Mouse (Mus musculus) left cerebral cortex, adult 9 months (tissue): ENCODE measurements around the gene Astn1.

Experiments used
- DNase-seq, 2 experiments: peaks; one replicate each; pipeline ENCODE4 v3.0.0; 2022; ENCODE audit warnings: low spot score in 2 of 2

The Astn1 gene

DNA sequence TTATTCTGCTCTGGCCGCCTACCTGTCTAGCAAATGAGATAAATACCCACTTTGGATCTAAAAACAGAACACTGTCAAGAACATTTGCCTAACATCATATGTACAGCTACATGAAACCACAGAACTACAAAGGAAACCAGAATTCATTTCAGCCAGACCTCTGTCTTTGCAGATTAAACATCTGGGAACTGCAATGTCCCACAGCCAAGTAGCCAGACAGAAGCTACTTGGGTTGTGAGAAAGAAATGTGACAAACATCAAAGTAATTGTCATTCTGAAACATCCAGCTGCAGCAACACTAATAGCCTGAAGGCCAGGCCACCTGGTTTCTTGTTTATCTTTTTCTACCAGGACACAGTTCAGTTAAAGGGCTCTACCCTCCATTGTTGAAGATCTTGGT, 245.1 kb downstream of the Astn1 start:
- DNase-seq = no peak

- no peak for DNase-seq
These were observed 253.1 kb downstream of the Astn1 start for GRCm38 (mm10) chr1:158615202-158615601.

DNA sequence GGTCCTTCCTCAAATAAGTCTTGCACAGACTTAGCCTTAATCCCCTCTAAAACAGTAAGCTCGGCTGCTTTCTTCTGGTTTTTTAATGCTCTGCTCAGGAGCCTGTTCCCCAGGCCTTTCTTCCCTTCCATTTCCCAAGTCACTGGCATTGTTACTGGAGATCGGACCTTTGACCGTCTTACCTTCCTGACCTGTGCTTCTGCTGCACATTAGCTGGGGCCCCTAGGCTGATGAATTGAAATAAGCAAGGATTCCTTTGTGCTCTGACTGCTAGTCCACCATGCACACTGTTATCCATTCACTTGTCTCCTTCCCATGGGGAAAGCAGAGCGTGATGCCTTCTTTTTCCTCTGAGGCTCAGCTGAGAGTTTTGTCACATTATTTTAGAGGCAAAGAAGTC, 255.9 kb downstream of the Astn1 start:
- no peak for DNase-seq

DNA sequence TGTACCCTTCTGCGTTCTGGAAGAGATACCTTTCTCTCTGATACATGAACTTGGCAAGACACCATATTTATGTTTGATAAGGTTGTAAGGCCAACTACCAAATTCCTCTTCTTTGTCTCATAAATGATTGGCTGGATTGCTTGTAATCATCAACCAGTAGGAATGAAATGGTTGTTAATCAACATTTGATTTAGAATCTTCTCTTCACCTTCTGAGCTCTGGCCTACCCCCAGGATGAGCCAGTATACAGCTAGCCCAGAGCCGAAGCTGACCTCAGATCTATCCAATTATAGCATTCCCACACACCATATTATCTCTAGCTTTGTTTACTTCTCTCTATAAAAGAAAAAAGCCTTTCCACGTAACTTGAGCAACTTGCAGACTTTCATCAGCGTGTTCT, 270.9 kb downstream of the Astn1 start:
- DNase-seq = no peak

DNA sequence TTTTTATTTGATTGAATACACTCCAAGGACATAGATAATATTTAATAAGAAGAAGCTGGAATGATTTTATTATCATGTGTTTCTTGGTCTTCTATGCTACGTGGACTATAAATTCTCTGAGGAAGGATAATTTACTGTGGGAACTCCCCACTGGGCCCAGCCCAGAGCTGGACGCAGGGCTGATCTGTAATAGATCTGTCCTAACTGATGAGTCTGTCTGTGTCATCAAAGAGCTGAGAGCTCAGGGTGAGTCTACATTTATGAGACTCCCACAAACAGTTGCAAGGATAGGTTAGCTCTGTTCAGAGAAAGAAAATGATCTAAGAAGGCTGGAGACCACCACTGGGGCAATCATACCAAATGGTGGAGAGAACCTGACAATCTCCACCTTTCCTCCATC, 271.4 kb downstream of the Astn1 start:
- DNase-seq = no peak

DNA sequence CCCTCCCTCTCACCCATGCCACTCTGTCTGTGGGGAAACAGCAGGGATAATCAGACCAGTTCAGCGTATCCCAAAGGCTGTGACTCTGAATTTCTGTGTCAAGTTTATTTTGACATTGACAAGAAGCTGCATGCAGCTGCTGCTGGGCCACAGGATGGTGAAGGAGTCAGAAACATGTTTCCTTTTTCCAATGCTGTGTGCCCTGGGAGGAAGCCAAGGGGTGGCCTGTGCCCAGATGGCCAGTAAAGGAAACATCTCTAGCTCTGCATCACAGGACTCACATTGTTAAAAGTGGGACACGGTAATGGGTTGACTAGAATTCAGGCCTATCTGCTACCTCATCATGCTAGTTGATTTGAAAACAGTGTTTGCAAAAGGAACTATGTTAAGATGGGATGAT, 279.2 kb downstream of the Astn1 start:
- no peak for DNase-seq

GRCm38 (mm10) chr1:158642247-158642646, 280.2 kb downstream of the Astn1 start:
- no peak for DNase-seq

GRCm38 (mm10) chr1:158652799-158653198, 290.7 kb downstream of the Astn1 start:
- no peak for DNase-seq

- DNase-seq = peak in 1 of 2 experiments; percentile 52
These were observed 291.9 kb downstream of the Astn1 start for GRCm38 (mm10) chr1:158653808-158654520.

DNA sequence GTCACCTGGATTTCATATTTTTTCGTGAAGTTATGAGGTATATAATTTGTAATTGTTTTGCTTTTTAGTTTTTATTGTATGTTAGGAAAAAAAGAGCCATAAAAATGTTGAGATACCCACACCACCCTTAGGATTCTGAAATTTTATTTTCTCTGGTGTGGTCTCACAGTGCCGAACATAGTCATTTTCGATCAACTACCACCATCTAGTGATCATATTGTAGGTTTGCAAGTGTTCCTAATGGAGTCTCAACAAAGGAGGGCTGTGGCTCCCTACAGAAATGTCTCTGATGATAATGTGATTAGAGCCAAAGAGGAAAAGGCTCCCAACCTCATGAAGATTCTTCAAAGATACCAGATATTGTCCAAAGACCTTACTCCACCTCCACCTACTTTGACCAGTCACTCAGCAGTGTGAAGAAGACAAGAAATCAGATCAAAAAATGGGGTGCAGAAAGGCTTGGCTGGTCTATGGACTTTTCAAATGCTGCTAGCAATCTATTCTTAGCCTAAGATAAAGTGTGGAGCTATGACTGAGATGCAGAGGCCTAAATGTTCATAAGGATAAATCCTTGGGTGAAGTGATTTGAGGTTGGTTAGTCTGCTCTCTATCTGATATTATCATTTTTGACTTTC, 292.6 kb downstream of the Astn1 start:
- no peak for DNase-seq

- DNase-seq = no peak
These were observed 294.9 kb downstream of the Astn1 start for GRCm38 (mm10) chr1:158656986-158657385.

GRCm38 (mm10) chr1:158666001-158666400, 303.9 kb downstream of the Astn1 start:
- no peak for DNase-seq

GRCm38 (mm10) chr1:158669971-158670592, 308.0 kb downstream of the Astn1 start:
- DNase-seq = peak in 1 of 2 experiments; percentile 54

DNA sequence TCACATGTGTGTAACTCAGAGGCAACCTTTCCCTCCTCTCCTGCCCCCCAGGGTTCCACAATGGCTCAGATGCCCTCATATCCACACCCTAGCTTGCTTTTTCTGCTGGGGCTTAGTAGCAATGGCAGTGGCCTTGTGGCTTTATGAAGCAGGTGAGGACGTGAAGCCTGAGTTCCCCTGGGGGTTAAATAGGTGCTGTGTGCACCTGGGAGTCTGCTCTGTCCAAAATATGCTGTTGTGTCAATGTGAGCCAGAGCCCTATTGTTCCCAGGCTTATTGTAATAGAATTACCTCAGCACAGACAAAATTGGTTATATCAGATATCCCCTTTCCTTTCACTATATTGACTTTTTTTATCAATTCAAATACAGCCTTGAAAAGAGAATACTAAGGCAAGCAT, 325.7 kb downstream of the Astn1 start:
- no peak for DNase-seq

DNA sequence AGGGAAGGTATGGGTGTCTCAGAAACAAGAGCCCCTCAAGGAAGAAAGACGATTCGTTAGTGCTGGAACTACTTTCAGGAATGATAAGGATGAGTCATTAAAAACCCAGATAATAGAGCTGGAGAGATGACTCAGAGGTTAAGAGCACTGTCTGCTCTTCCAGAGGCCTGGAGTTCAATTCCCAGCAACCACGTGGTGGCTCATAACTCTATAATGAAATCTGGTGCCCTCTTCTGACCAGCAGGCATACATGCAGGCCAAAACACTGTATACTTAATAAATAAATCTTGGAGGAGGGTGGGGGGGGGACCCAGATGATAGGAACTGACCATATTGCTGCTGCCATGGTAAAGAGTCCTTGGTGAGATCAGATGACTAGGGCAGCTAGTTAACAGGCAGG, 335.4 kb downstream of the Astn1 start:
- no peak for DNase-seq

DNA sequence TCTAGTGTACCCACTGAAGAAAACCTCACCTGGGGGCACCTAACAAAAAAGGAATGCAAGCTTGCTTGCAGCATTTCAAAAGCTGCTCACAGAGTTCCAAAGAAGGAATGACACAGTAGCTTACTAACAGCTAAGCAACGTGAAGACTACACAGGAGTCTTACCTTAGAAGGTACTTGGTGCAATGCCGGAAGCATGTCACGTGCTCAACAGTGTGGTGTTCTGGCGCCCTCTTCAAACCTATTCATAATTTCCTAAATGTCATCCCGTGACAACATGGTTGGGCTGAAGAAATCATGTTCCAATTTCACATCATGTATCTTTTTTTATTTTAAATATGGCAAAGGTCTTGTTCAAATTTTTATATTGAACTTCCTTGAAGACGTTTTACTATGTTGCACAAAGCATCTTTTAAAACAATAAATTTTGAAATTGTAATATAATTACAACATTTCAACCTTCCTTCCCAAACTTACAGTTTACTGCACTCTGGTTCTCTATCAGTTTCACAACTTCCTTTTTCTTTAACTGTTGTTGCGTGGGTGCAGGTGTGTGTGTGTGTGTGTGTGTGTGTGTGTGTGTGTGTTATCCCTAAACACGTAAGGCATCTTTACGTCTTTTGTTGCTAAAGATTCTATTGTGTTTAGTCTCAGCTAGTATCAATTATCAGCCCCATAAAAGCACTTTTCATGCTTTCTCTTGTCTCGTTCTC, 335.9 kb downstream of the Astn1 start:
- no peak for DNase-seq

GRCm38 (mm10) chr1:158699276-158699675, 337.2 kb downstream of the Astn1 start:
- no peak for DNase-seq

DNA sequence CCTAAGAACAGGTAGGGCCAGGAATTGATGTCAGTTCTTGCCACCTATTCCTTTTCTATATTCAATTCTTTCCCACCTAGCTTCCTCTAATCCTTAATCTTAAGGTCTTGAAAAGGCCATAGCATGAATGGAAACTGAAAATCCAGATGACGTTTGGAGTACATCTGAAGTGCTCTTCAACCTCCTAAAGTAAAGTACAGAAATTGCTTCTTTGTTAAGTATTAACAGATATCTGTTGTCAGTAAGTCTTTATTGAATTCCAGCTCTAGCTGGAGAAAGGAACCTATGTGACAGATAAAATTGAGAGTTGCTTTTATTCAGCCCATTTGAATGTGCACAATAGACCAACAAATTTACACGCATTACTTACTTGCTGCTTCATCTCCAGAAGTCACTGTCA, 338.1 kb downstream of the Astn1 start:
- no peak for DNase-seq

DNA sequence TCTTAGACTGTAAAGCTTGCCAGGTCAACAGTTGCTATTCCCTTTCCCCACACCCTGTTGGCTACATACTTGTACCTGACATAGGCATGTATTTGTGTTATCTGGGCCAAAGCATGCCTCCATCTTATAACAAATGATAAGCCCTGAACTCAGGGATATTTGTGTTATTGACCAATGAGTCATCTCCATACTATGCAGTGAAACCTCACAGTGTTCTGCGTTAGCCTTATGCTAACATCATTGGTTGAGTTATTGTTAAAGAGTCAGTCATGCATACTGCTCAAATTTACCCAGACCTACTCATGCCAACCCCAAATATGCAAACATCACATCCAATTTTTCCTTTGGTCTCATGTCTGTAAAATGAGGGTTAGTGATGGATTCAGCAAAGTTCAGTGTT, 339.3 kb downstream of the Astn1 start:
- DNase-seq = no peak

GRCm38 (mm10) chr1:158713301-158714095, 351.4 kb downstream of the Astn1 start:
- DNase-seq = peak in 1 of 2 experiments; percentile 25

GRCm38 (mm10) chr1:158732868-158733496, 370.9 kb downstream of the Astn1 start:
- DNase-seq = peak; percentile 26 to 73
